Mouse (Mus musculus) liver, embryonic 14.5 days (tissue): Measurements from ENCODE around the gene Frmd4a. TPM values are rescaled to one million over a fixed set of nuclear protein-coding genes. Genes with fewer than 3 reads are reported as not detected.

Experiments
- ATAC-seq: fragments of 200-750 bp; cut with Nextera tagmentation; 2 replicates; pipeline ENCODE4 v1.8.0; 2017; ENCODE audit warnings: moderate number of reproducible peaks, mild to moderate bottlenecking, moderate library complexity; ENCODE audit not compliant: insufficient read depth
- DNase-seq, 3 experiments: peaks; one replicate each; pipeline ENCODE4 v3.0.0-alpha.2; 2012 to 2013; ENCODE audit warnings: low read depth in 3 of 3, low spot score in 3 of 3
- H3K27ac ChIP-seq: fragments of 300-500 bp; sonication (generic); 2 replicates; pipeline ENCODE4 v1.5.1; 2014; ENCODE audit warnings: moderate library complexity, mild to moderate bottlenecking, control low read depth, inconsistent platforms
- H3K27me3 ChIP-seq: fragments of 300-500 bp; sonication (generic); 2 replicates; pipeline ENCODE4 v1.6.1; 2014; ENCODE audit warnings: mild to moderate bottlenecking, low read length, moderate library complexity; ENCODE audit not compliant: control insufficient read depth, insufficient read depth
- H3K36me3 ChIP-seq: fragments of 300-500 bp; sonication (generic); replicated peaks from 2 replicates; pipeline ENCODE4 v1.6.1; 2014; ENCODE audit warnings: low read depth; ENCODE audit not compliant: control insufficient read depth, insufficient read depth
- H3K4me1 ChIP-seq, 2 experiments: fragments of 200-500 bp in 1 of 2; fragments of 300-500 bp in 1 of 2; sonication (generic) in 1 of 2; replicated peaks; 2 replicates each; pipeline ENCODE4 v1.6.1; 2012 to 2014; ENCODE audit warnings: antibody characterized with exemption in 1 of 2, inconsistent platforms in 1 of 2, low read length in 1 of 2; ENCODE audit not compliant: control insufficient read depth in 2 of 2, insufficient read depth in 2 of 2
- H3K4me2 ChIP-seq: fragments of 300-500 bp; sonication (generic); 2 replicates; pipeline ENCODE4 v1.6.1; 2014; ENCODE audit warnings: low read depth, mild to moderate bottlenecking, control low read depth, moderate library complexity
- H3K4me3 ChIP-seq, 2 experiments: fragments of 200-500 bp in 1 of 2; fragments of 300-500 bp in 1 of 2; sonication (generic) in 1 of 2; 2 replicates each; pipeline ENCODE4 v1.5.1; 2012 to 2014; ENCODE audit warnings: low read depth in 2 of 2, low read length in 2 of 2, mild to moderate bottlenecking in 2 of 2, control low read depth in 1 of 2, inconsistent platforms in 1 of 2, moderate library complexity in 1 of 2; ENCODE audit not compliant: insufficient read depth in 1 of 2
- H3K9ac ChIP-seq: fragments of 300-500 bp; sonication (generic); replicated peaks from 2 replicates; pipeline ENCODE4 v1.6.1; 2014; ENCODE audit warnings: mild to moderate bottlenecking, control low read depth, moderate library complexity
- H3K9me3 ChIP-seq: fragments of 300-500 bp; sonication (generic); 2 replicates; pipeline ENCODE4 v1.6.1; 2016; ENCODE audit warnings: low read length, mixed read lengths; ENCODE audit not compliant: control insufficient read depth
- CTCF ChIP-seq: IDR thresholded peaks from 2 replicates; pipeline ENCODE4 v1.5.1; 2016; ENCODE audit warnings: antibody characterized with exemption, low read depth, control low read depth
- EP300 ChIP-seq: IDR thresholded peaks from 2 replicates; pipeline ENCODE4 v1.6.1; 2016; ENCODE audit warnings: antibody characterized with exemption, low read depth
- WGBS: fragments of 180-500 bp; shearing (Covaris S2); extraction: QIAGEN DNeasy Blood & Tissue Kit; methylation state at CpG from one replicate; pipeline ENCODE4 v1.1.7; 2014; ENCODE audit not compliant: insufficient replicate concordance; 5-methylcytosine and 5-hydroxymethylcytosine counted together
- polyA plus RNA-seq, 2 experiments: library from polyadenylated mRNA; depleted of rRNA in 1 of 2; stranded (reverse) in 1 of 2; unstranded in 1 of 2; fragments of >200 nt; fragmentation: Nextera tagmentation in 1 of 2; extraction: Ambion mirVana in 1 of 2; gene quantifications; 2 replicates each; pipeline versions ENCODE4 v1.2.1 to v1.2.3; 2012 to 2014

Frmd4a gene
- polyA plus RNA-seq, 2 experiments: 11.0 to 11.2 TPM

DNA sequence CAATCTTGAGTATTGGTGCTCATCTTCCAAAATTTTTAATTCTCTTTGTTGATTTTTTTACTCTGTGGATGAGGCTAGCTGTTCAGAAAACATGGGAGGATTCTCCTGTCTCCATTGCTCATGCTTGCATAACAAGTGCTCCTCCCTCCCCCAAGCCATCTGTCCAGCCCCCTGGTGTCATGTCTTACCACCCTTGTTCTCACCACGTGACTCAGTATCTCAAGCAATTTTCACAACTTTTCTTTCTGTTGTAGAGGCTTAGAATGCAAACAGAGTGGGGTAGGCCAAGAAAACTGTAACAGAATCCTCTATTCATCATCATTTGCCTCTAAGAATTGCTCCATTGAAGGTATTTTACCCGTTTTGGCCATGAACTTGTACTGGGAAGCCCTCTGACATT lies 273.6 kb downstream of the Frmd4a start:
- 24% methylated on average over 2 of the region's 2 CpGs for WGBS
- no peaks in the 10 kb centered on the region for H3K36me3 ChIP-seq
- H3K9me3 ChIP-seq: no peaks in the 10 kb centered on the region
- H3K4me1 ChIP-seq: no peaks in the 10 kb centered on the region
- no peak overlapping the region for H3K27ac ChIP-seq
- no peaks in the 10 kb centered on the region for H3K27me3 ChIP-seq
- no peak overlapping the region for H3K4me3 ChIP-seq
- no peak overlapping the region for H3K9ac ChIP-seq
- TF ChIP-seq CTCF: no peak
- TF ChIP-seq EP300: no peak
- ATAC-seq: no peak
- no peak overlapping the region for H3K4me2 ChIP-seq
- DNase-seq: no peak

DNA sequence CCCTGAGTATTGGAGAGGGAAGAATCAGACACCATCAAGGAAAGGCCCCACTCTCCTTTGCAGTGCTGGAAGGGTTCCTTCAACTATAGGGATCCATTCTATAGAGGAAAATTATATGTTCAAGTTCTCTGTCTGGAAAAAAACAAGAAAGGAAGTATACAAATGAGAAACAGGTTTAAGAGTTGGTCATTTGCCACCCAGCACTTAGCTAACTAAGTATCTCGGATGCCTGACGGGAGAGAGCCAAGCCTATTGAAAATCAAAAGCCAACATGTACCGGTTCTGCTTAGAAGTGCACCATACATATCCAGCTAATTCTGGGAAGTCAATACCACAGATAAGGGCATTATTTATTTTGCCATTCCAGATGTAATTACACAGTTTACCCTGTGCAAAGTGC lies 274.2 kb downstream of the Frmd4a start:
- ATAC-seq: no peak
- Histone ChIP-seq H3K4me1 (no peaks in the 10 kb centered on the region), H3K9ac (no peak overlapping the region), H3K27ac (no peak overlapping the region), H3K4me3 (no peak overlapping the region), H3K27me3 (no peaks in the 10 kb centered on the region), H3K9me3 (no peaks in the 10 kb centered on the region), H3K36me3 (no peaks in the 10 kb centered on the region), H3K4me2 (no peak overlapping the region)
- TF ChIP-seq CTCF (no peak), EP300 (no peak)
- no peak for DNase-seq
- WGBS: 78% methylated on average over 3 of the region's 3 CpGs

DNA sequence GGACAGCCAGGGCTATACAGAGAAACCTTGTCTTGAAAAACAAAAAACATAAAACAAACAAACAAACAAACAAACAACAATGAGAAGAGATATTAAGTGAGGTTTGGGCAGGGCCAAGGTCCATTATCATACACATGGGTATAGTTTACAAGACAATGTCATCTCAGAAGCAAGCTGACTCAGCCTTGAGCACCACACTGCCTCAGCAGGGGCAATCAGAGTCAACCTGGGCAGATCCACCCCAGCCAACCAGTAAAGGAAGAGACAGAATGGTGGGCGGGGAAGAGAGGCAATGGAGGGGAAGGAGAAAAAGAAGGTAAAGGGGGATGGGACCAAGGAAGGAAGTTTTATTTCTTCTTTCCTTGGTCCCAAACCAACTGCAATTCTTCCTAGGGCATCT lies 276.2 kb downstream of the Frmd4a start:
- WGBS: 86% methylated on average over 1 of the region's 1 CpGs

DNA sequence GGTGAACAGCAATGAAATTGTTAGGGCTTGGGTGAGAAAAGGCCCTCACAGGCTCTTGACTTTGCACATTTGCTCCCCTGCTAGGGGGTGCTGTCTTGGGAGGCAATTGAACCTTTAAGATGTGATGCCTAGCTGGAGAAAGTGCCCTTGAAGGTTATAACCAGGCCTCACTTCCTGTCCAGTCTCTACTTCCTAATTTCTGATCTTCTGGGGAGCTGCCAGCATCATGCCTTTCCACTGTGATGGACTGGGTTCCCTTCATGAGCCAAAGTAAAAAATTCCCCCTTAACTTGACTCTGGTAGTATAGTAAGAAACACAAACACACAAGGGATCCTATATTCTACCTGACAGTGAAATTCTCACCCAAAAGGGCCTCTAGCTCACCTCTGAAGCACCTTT lies 278.1 kb downstream of the Frmd4a start:
- no peak for TF ChIP-seq EP300
- no peak for TF ChIP-seq CTCF
- no peak overlapping the region for H3K9ac ChIP-seq
- H3K27ac ChIP-seq: no peak overlapping the region
- DNase-seq (no peak), ATAC-seq (no peak)
- H3K27me3 ChIP-seq: no peaks in the 10 kb centered on the region
- H3K4me2 ChIP-seq: no peak overlapping the region
- no peaks in the 10 kb centered on the region for H3K9me3 ChIP-seq
- no peaks in the 10 kb centered on the region for H3K36me3 ChIP-seq
- no peaks in the 10 kb centered on the region for H3K4me1 ChIP-seq
- no peak overlapping the region for H3K4me3 ChIP-seq

More for the DNA sequence above, 276.2 kb downstream of the Frmd4a start:
- no peaks in the 10 kb centered on the region for H3K36me3 ChIP-seq
- H3K9me3 ChIP-seq: no peaks in the 10 kb centered on the region
- no peaks in the 10 kb centered on the region for H3K4me1 ChIP-seq
- DNase-seq (no peak), ATAC-seq (no peak)
- no peak overlapping the region for H3K27ac ChIP-seq
- H3K9ac ChIP-seq: no peak overlapping the region
- H3K4me2 ChIP-seq: no peak overlapping the region
- H3K4me3 ChIP-seq: no peak overlapping the region
- TF ChIP-seq EP300 (no peak), CTCF (no peak)
- H3K27me3 ChIP-seq: no peaks in the 10 kb centered on the region

DNA sequence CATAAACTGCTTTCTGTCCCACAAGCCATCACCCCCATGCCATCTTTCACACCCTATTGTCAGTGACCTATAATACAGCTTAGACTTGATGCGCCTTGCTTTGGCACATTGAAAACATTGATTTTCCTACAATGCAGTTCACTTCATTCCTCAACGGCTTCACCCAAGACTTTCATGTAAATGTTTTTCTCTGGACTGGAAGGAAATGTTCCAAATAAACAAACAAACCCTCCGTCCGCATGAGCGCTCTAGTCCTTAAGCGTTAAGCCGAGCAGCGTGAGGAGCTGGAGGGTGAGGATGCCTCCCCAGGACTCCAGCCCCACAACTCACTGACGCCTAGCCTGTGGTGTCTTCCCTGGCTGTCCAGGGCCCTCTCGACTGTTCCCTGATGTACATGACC lies 279.4 kb downstream of the Frmd4a start:
- TF ChIP-seq EP300 (no peak), CTCF (no peak)
- 72% methylated on average over 10 of the region's 10 CpGs for WGBS
- no peaks in the 10 kb centered on the region for H3K9me3 ChIP-seq
- no peak overlapping the region for H3K9ac ChIP-seq
- no peaks in the 10 kb centered on the region for H3K36me3 ChIP-seq
- no peaks in the 10 kb centered on the region for H3K27me3 ChIP-seq
- no peak for DNase-seq
- H3K27ac ChIP-seq: no peak overlapping the region
- no peaks in the 10 kb centered on the region for H3K4me1 ChIP-seq
- H3K4me3 ChIP-seq: no peak overlapping the region
- H3K4me2 ChIP-seq: no peak overlapping the region
- ATAC-seq: no peak
